Mouse (Mus musculus): Measurements from ENCODE around the gene Nxn. TPM values are rescaled to one million over a fixed set of nuclear protein-coding genes. Genes with fewer than 3 reads are reported as not detected.

Gene Nxn
- total and polyA plus RNA-seq, 3 experiments = 52.8 to 54.3 (median 53.0) TPM

- H3K27ac ChIP-seq (ENCODE audit: control insufficient read depth, low read depth, low read length) = no peak overlapping the region
- no peak for TF ChIP-seq MAX (IDR thresholded peaks at IDR 0.05; ENCODE audit: low read length)
- no peak for TF ChIP-seq POLR2A (IDR thresholded peaks at IDR 0.05; ENCODE audit: control insufficient read depth in 1 of 2, insufficient read depth in 1 of 2, low read depth in 1 of 2, low read length in 2 of 2, poor library complexity in 1 of 2)
- no peak for TF ChIP-seq ZKSCAN1 (IDR thresholded peaks at IDR 0.05; ENCODE audit: low read depth, low read length)
- TF ChIP-seq NELFE (IDR thresholded peaks at IDR 0.05; ENCODE audit: low read depth, low read length) = no peak
- no peak for TF ChIP-seq MYC (IDR thresholded peaks at IDR 0.05; ENCODE audit: low read depth, low read length)
- TF ChIP-seq TBP (IDR thresholded peaks at IDR 0.05; ENCODE audit: low read depth, low read length) = no peak
- no peak for TF ChIP-seq GATA1 (IDR thresholded peaks at IDR 0.05; ENCODE audit: low read depth, low read length)
- TF ChIP-seq MXI1 (IDR thresholded peaks at IDR 0.05; ENCODE audit: low read depth, low read length) = no peak
- no peak for TF ChIP-seq E2F4 (IDR thresholded peaks at IDR 0.05; ENCODE audit: borderline replicate concordance, low read depth, low read length)
- no peak for TF ChIP-seq ZMIZ1 (IDR thresholded peaks at IDR 0.05; ENCODE audit: low read depth, low read length)
- TF ChIP-seq USF1 (IDR thresholded peaks at IDR 0.05; ENCODE audit: low read depth, low read length) = no peak
- no peak for TF ChIP-seq CHD1 (IDR thresholded peaks at IDR 0.05; ENCODE audit: low read depth, low read length)
- TF ChIP-seq UBTF (IDR thresholded peaks at IDR 0.05; ENCODE audit: borderline replicate concordance, insufficient read depth, low read depth, low read length) = no peak
- no peak for TF ChIP-seq EP300 (IDR thresholded peaks at IDR 0.05; ENCODE audit: low read depth in 1 of 2, low read length in 2 of 2)
- TF ChIP-seq CTCF (IDR thresholded peaks at IDR 0.05 in 2 of 3, conservative IDR thresholded peaks at IDR 0.05 in 1 of 3; ENCODE audit: control insufficient read depth in 1 of 3, insufficient read depth in 1 of 3, low read depth in 2 of 3, low read length in 3 of 3, poor library complexity in 1 of 3, severe bottlenecking in 1 of 3) = no peak
- no peak for TF ChIP-seq SIN3A (IDR thresholded peaks at IDR 0.05; ENCODE audit: low read length)
- TF ChIP-seq USF2 (IDR thresholded peaks at IDR 0.05; ENCODE audit: borderline replicate concordance in 1 of 2, insufficient read depth in 1 of 2, low read depth in 1 of 2, low read length in 2 of 2) = no peak
- no peak for TF ChIP-seq MYB (IDR thresholded peaks at IDR 0.05; ENCODE audit: low read depth, low read length)
- TF ChIP-seq SMC3 (IDR thresholded peaks at IDR 0.05; ENCODE audit: low read depth, low read length) = no peak
- H3K4me1 ChIP-seq (ENCODE audit: control insufficient read depth in 1 of 2, insufficient read depth in 2 of 2, low read length in 2 of 2) = no peaks in the 10 kb centered on the region
- H3K27me3 ChIP-seq (ENCODE audit: control insufficient read depth in 1 of 2, insufficient read depth in 2 of 2, low read length in 2 of 2) = no peaks in the 10 kb centered on the region
- H3K4me3 ChIP-seq (ENCODE audit: control insufficient read depth in 1 of 2, insufficient read depth in 1 of 2, low read depth in 2 of 2, low read length in 2 of 2) = no peak overlapping the region
- H3K79me2 ChIP-seq (ENCODE audit: control insufficient read depth, insufficient read depth, low read length, poor library complexity) = no peaks in the 10 kb centered on the region; the same call in 1 of the 2 replicates
- no peak overlapping the region for H3K9ac ChIP-seq (ENCODE audit: control insufficient read depth, low read depth, low read length, poor library complexity, severe bottlenecking)
- DNase-seq (ENCODE audit: low read depth, low spot score) = no peak
- H3K36me3 ChIP-seq (ENCODE audit: control insufficient read depth in 1 of 2, insufficient read depth in 2 of 2, low read length in 2 of 2) = no peaks in the 10 kb centered on the region; a peak in 1 of 4 replicates
- H3K9me3 ChIP-seq (replicated peaks; ENCODE audit: insufficient read depth, low read length) = no peaks in the 10 kb centered on the region
These were observed 38.7 kb downstream of the Nxn start for GRCm38 (mm10) chr11:76360255-76360654.

DNA sequence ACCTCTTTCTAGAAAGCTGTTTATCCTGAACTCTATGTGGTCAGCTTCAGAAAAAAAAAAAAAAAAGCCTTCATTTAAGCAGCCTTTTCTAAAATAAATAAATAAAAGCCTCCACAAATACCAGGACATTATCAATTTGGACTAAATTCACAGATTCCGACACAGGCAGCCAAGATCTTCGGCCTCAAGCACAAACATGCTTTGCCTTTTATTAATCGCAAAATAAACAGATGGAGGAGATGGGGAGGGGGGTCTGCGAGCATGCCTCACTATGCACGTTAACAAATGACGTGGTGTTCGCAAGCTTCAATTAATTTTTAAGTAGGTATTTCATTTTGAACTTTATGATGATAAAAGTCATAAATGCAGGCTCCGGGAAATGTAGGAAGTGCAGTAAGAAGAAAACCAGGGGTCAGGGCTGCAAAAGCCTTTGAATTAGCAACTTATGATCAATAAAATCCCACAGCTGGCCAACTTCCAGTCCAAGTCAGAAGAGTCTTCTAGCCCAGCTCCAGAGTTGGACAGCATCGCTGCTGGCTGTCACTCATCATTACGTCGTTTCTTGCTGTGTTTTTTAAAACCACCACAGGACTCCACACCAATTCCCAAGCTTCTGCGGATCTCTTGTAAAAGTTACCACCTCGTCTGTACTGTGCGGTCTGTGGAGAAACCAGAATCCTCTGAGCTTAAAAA, 40.2 kb downstream of the Nxn start:
- Histone ChIP-seq H3K27ac (ENCODE audit: control insufficient read depth, low read depth, low read length) (no peak overlapping the region), H3K4me3 (ENCODE audit: control insufficient read depth in 1 of 2, insufficient read depth in 1 of 2, low read depth in 2 of 2, low read length in 2 of 2) (no peak overlapping the region), H3K4me1 (ENCODE audit: control insufficient read depth in 1 of 2, insufficient read depth in 2 of 2, low read length in 2 of 2) (no peaks in the 10 kb centered on the region), H3K27me3 (ENCODE audit: control insufficient read depth in 1 of 2, insufficient read depth in 2 of 2, low read length in 2 of 2) (no peaks in the 10 kb centered on the region), H3K36me3 (ENCODE audit: control insufficient read depth in 1 of 2, insufficient read depth in 2 of 2, low read length in 2 of 2) (no peaks in the 10 kb centered on the region; a peak in 1 of 4 replicates), H3K9me3 (replicated peaks; ENCODE audit: insufficient read depth, low read length) (no peaks in the 10 kb centered on the region), H3K9ac (ENCODE audit: control insufficient read depth, low read depth, low read length, poor library complexity, severe bottlenecking) (no peak overlapping the region), H3K79me2 (ENCODE audit: control insufficient read depth, insufficient read depth, low read length, poor library complexity) (no peaks in the 10 kb centered on the region; the same call in 1 of the 2 replicates)
- TF ChIP-seq ZNF384 (IDR thresholded peaks at IDR 0.05; ENCODE audit: low read depth, low read length) (0 out of 2 replicates have a peak, but pooled peaks have one; percentile 23), RAD21 (IDR thresholded peaks at IDR 0.05; ENCODE audit: low read depth, low read length) (no peak)
- no peak for DNase-seq (ENCODE audit: low read depth, low spot score)
